8 mouse cellular contexts compared by ENCODE assay signal in genomic region chr7:19589207-19589606, GRCm38 (mm10). TPM values are rescaled to one million over a fixed set of nuclear protein-coding genes. Genes with fewer than 3 reads are reported as not detected.
DNase-seq lines count a peak whose midpoint lies in the region; ATAC-seq and TF ChIP-seq lines count a peak whose summit lies in the region.
"Had no signal": no experiment of that assay in that cellular context is flagged by ENCODE, and none has a peak within 500 bp of the region (broad histone marks: within the 10 kb centered on the region; RNA-seq: fewer than 3 reads in every experiment).

No protein-coding gene starts in this region.

- no peaks in the 10 kb centered on the region for H3K9me3 ChIP-seq in intestine, embryonic 14.5 days (ENCODE audit: control insufficient read depth, low read length)
- no peaks in the 10 kb centered on the region for H3K9me3 ChIP-seq in intestine, embryonic 15.5 days
- H3K9me3 ChIP-seq in E14TG2a.4 (ENCODE audit: low read length) = no peaks in the 10 kb centered on the region
- no peaks in the 10 kb centered on the region for H3K9me3 ChIP-seq in liver, embryonic 11.5 days (ENCODE audit: control insufficient read depth, low read length)
- H3K9me3 ChIP-seq: megakaryocyte, embryonic 14.5 days had no signal

- no peak overlapping the region for H3K4me3 ChIP-seq in intestine, embryonic 14.5 days (ENCODE audit: low read depth, low read length)
- H3K4me3 ChIP-seq in intestine, embryonic 15.5 days (replicated peaks) = no peak overlapping the region
- no peak overlapping the region for H3K4me3 ChIP-seq in E14TG2a.4 (replicated peaks; ENCODE audit: low read length)
- no peak overlapping the region for H3K4me3 ChIP-seq in liver, embryonic 11.5 days (ENCODE audit: low read depth, low read length)
- H3K4me3 ChIP-seq in small intestine, adult 2 months (ENCODE audit: low read depth, low read length) = no peak overlapping the region
- H3K4me3 ChIP-seq: megakaryocyte, embryonic 14.5 days had no signal

- H3K27ac ChIP-seq in intestine, embryonic 14.5 days (ENCODE audit: low read depth) = no peak overlapping the region
- no peak overlapping the region for H3K27ac ChIP-seq in intestine, embryonic 15.5 days
- H3K27ac ChIP-seq in liver, embryonic 11.5 days (ENCODE audit: low read depth, low read length) = no peak overlapping the region
- no peak overlapping the region for H3K27ac ChIP-seq in small intestine, adult 2 months (ENCODE audit: insufficient read depth, low read depth, low read length)

- H3K9ac ChIP-seq in intestine, embryonic 14.5 days (ENCODE audit: low read length) = no peak overlapping the region
- H3K9ac ChIP-seq in intestine, embryonic 15.5 days = no peak overlapping the region
- H3K9ac ChIP-seq in liver, embryonic 11.5 days (ENCODE audit: low read depth, low read length) = no peak overlapping the region

- 53% methylated on average over 3 of the region's 3 CpGs for WGBS in intestine, embryonic 14.5 days
- WGBS in intestine, embryonic 15.5 days = 52% methylated on average over 3 of the region's 3 CpGs
- WGBS in liver, embryonic 11.5 days = 50% methylated on average over 3 of the region's 3 CpGs
- WGBS in small intestine, adult 2 months = 43% methylated on average over 3 of the region's 3 CpGs

- TF ChIP-seq POLR2A in small intestine, adult 2 months (IDR thresholded peaks at IDR 0.05; ENCODE audit: low read depth, low read length) = no peak

- H3K36me3 ChIP-seq in intestine, embryonic 14.5 days (ENCODE audit: control insufficient read depth, insufficient read depth, low read length) = peaks cover 99% of the 10 kb centered on the region
- peaks cover 79% of the 10 kb centered on the region for H3K36me3 ChIP-seq in intestine, embryonic 15.5 days
- peaks cover 93% of the 10 kb centered on the region for H3K36me3 ChIP-seq in E14TG2a.4 (ENCODE audit: insufficient read depth, low read length)
- peaks cover 66% of the 10 kb centered on the region for H3K36me3 ChIP-seq in liver, embryonic 11.5 days (ENCODE audit: control insufficient read depth, insufficient read depth, low read length)
- peaks cover 77% of the 10 kb centered on the region for H3K36me3 ChIP-seq in small intestine, adult 2 months (ENCODE audit: control insufficient read depth, insufficient read depth, low read length)

- H3K27me3 ChIP-seq in intestine, embryonic 14.5 days (replicated peaks; ENCODE audit: control insufficient read depth, insufficient read depth, low read length) = no peaks in the 10 kb centered on the region
- no peaks in the 10 kb centered on the region for H3K27me3 ChIP-seq in intestine, embryonic 15.5 days (replicated peaks)
- peaks cover 13% of the 10 kb centered on the region for H3K27me3 ChIP-seq in E14TG2a.4 (ENCODE audit: insufficient read depth, low read length)
- H3K27me3 ChIP-seq in liver, embryonic 11.5 days (replicated peaks; ENCODE audit: control insufficient read depth, insufficient read depth, low read length) = no peaks in the 10 kb centered on the region
- no peaks in the 10 kb centered on the region for H3K27me3 ChIP-seq in small intestine, adult 2 months (ENCODE audit: control insufficient read depth, insufficient read depth, low read length)
- H3K27me3 ChIP-seq: megakaryocyte, embryonic 14.5 days had no signal

- DNase-seq in intestine, embryonic 14.5 days (ENCODE audit: low spot score) = peak; percentile 72
- DNase-seq in T-cell, adult 2 months (ENCODE audit: low spot score) = peak; percentile 38
- peak; percentile 17 for DNase-seq in fibroblast of lung, adult 2 months (ENCODE audit: low read depth)
- DNase-seq in liver, embryonic 11.5 days (ENCODE audit: low spot score) = peak; percentile 44

- no peaks in the 10 kb centered on the region for H3K4me1 ChIP-seq in intestine, embryonic 14.5 days (replicated peaks; ENCODE audit: control insufficient read depth, insufficient read depth, low read length)
- H3K4me1 ChIP-seq in intestine, embryonic 15.5 days (replicated peaks) = no peaks in the 10 kb centered on the region
- H3K4me1 ChIP-seq in E14TG2a.4 (replicated peaks; ENCODE audit: low read depth, low read length) = peaks cover 85% of the 10 kb centered on the region
- H3K4me1 ChIP-seq in liver, embryonic 11.5 days (replicated peaks; ENCODE audit: control insufficient read depth, insufficient read depth, low read length) = peaks cover 16% of the 10 kb centered on the region
- no peaks in the 10 kb centered on the region for H3K4me1 ChIP-seq in small intestine, adult 2 months (ENCODE audit: control insufficient read depth, insufficient read depth, insufficient read length, low read length)

- no peak overlapping the region for H3K4me2 ChIP-seq in intestine, embryonic 14.5 days (ENCODE audit: low read length)
- H3K4me2 ChIP-seq in intestine, embryonic 15.5 days (replicated peaks) = no peak overlapping the region
- H3K4me2 ChIP-seq in liver, embryonic 11.5 days = no peak overlapping the region

- TF ChIP-seq CTCF in E14TG2a.4 (conservative IDR thresholded peaks at IDR 0.05; ENCODE audit: low read length) = peak; percentile 55
- peak; percentile 66; the same call in 1 of the 2 replicates for TF ChIP-seq CTCF in small intestine, adult 2 months (IDR thresholded peaks at IDR 0.05; ENCODE audit: extremely low read depth, insufficient read length, insufficient replicate concordance, low read depth, low read length)

- ATAC-seq in intestine, embryonic 14.5 days (replicated peaks; ENCODE audit: low FRiP score, low TSS enrichment, low read depth) = no peak
- no peak; the same call in 1 of the 2 replicates for ATAC-seq in intestine, embryonic 15.5 days
- ATAC-seq in liver, embryonic 11.5 days (replicated peaks; ENCODE audit: low FRiP score) = no peak

RNA-seq across cellular contexts. Expression of gene Gemin7, which starts 11.8 kb away (rescaled TPM):
- 176 and 180 TPM in 2 replicates for polyA plus RNA-seq in intestine, embryonic 14.5 days (2014; fragmentation: Nextera tagmentation; extraction: Ambion mirVana)
- polyA plus RNA-seq in intestine, embryonic 15.5 days (2015; fragmentation: Nextera tagmentation; extraction: Ambion mirVana) = 131 and 140 TPM in 2 replicates
- 133 and 142 TPM in 2 replicates for polyA plus RNA-seq in liver, embryonic 11.5 days (2014; fragmentation: Nextera tagmentation; extraction: Ambion mirVana)
- 85.5 and 146 TPM in 2 replicates for polyA plus RNA-seq in small intestine, adult 2 months (2012; rRNA removed)

RNA-seq across cellular contexts. Expression of gene Zfp296, which starts 12.1 kb away (rescaled TPM):
- polyA plus RNA-seq in intestine, embryonic 14.5 days (2014; fragmentation: Nextera tagmentation; extraction: Ambion mirVana) = 1.1 and 1.4 TPM in 2 replicates
- 0.63 and 0.95 TPM in 2 replicates for polyA plus RNA-seq in intestine, embryonic 15.5 days (2015; fragmentation: Nextera tagmentation; extraction: Ambion mirVana)
- 2.3 and 2.4 TPM in 2 replicates for polyA plus RNA-seq in liver, embryonic 11.5 days (2014; fragmentation: Nextera tagmentation; extraction: Ambion mirVana)
- 3.0 and 3.7 TPM in 2 replicates for polyA plus RNA-seq in small intestine, adult 2 months (2012; rRNA removed)

RNA-seq across cellular contexts. Expression of gene Clasrp, which starts 15.1 kb away (rescaled TPM):
- polyA plus RNA-seq in intestine, embryonic 14.5 days (2014; fragmentation: Nextera tagmentation; extraction: Ambion mirVana) = 41.4 and 46.4 TPM in 2 replicates
- 34.2 and 38.3 TPM in 2 replicates for polyA plus RNA-seq in intestine, embryonic 15.5 days (2015; fragmentation: Nextera tagmentation; extraction: Ambion mirVana)
- polyA plus RNA-seq in liver, embryonic 11.5 days (2014; fragmentation: Nextera tagmentation; extraction: Ambion mirVana) = 33.4 and 45.5 TPM in 2 replicates
- 91.6 and 184 TPM in 2 replicates for polyA plus RNA-seq in small intestine, adult 2 months (2012; rRNA removed)

RNA-seq across cellular contexts. Expression of gene Ppp1r37, which starts 26.3 kb away (rescaled TPM):
- polyA plus RNA-seq in intestine, embryonic 14.5 days (2014; fragmentation: Nextera tagmentation; extraction: Ambion mirVana) = 4.4 and 6.0 TPM in 2 replicates
- polyA plus RNA-seq in intestine, embryonic 15.5 days (2015; fragmentation: Nextera tagmentation; extraction: Ambion mirVana) = 18.3 and 21.8 TPM in 2 replicates
- polyA plus RNA-seq in liver, embryonic 11.5 days (2014; fragmentation: Nextera tagmentation; extraction: Ambion mirVana) = 2.9 and 3.1 TPM in 2 replicates
- polyA plus RNA-seq in small intestine, adult 2 months (2012; rRNA removed) = 57.9 and 115 TPM in 2 replicates

RNA-seq across cellular contexts. Expression of gene Relb, which starts 40.0 kb away (rescaled TPM):
- polyA plus RNA-seq in intestine, embryonic 14.5 days (2014; fragmentation: Nextera tagmentation; extraction: Ambion mirVana) = 9.4 and 9.5 TPM in 2 replicates
- polyA plus RNA-seq in intestine, embryonic 15.5 days (2015; fragmentation: Nextera tagmentation; extraction: Ambion mirVana) = 8.0 and 8.6 TPM in 2 replicates
- 2.0 and 2.3 TPM in 2 replicates for polyA plus RNA-seq in liver, embryonic 11.5 days (2014; fragmentation: Nextera tagmentation; extraction: Ambion mirVana)
- 47.2 and 144 TPM in 2 replicates for polyA plus RNA-seq in small intestine, adult 2 months (2012; rRNA removed)

Comparison
In these comparisons a context has a peak if more than half of its experiments do, and no peak if none do; other contexts are left out.
1. DNase-seq: peak in every context shown above with its lines; median percentile 72 in intestine, embryonic 14.5 days; 44 in liver, embryonic 11.5 days; 38 in T-cell, adult 2 months; 17 in fibroblast of lung, adult 2 months.